Mouse (Mus musculus) heart, postnatal 4 days (tissue): ENCODE measurements around the gene Prss56. TPM values are rescaled to one million over a fixed set of nuclear protein-coding genes. Genes with fewer than 3 reads are reported as not detected.

Experiments
- DNase-seq: peaks from one replicate; pipeline ENCODE4 v3.0.0; 2021
- total RNA-seq, 2 experiments: library from RNA; stranded (reverse); gene quantifications; 2 replicates each; pipeline ENCODE4 v1.2.3; 2021

Prss56 gene
- total RNA-seq, 2 experiments from 2014 or later = not detected

DNA sequence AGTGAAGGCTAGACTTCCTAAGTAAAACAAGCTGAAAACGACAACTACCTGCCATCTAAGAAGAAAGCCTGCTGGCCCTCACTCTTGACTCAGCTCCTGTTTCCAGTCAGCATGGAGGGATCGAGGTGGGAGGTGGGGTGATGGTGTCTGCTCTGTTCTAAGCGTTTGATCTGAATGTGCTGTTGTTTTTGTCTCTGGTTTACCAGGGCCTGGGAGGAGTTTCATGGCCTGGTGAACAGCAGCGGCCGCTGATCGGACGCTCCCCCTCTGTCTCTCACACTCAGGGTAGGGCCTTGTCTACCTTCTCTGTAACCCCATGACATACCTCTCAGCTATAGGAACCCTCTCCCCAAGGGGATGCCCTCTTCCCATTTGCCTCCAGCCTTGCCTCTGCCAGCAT, 49.1 kb downstream of the Prss56 start:
- DNase-seq = no peak

Other genes starting within 250 kb of the Prss56 start
- not detected for gene Alppl2, start 93.4 kb upstream of the Prss56 start, total RNA-seq
- not detected for gene Alpi, start 81.7 kb upstream of the Prss56 start, total RNA-seq
- not detected for gene Akp3, start 58.3 kb upstream of the Prss56 start, total RNA-seq
- gene Ecel1, start 26.8 kb upstream of the Prss56 start, total RNA-seq = under 1 TPM in 1 of 2 experiments, not detected in 1; 0.18 TPM
- not detected for gene Chrnd, start 7.3 kb downstream of the Prss56 start, total RNA-seq
- gene Chrng, start 21.3 kb downstream of the Prss56 start, total RNA-seq = under 1 TPM; 0.14 TPM
- gene Eif4e2, start 30.6 kb downstream of the Prss56 start, total RNA-seq = 10 to 100 TPM; 71.3 to 72.5 TPM
- 1 to 10 TPM; 2.6 to 3.0 TPM for gene Efhd1, start 81.0 kb downstream of the Prss56 start, total RNA-seq
- 10 to 100 TPM; 46.6 to 46.9 TPM for gene Gigyf2, start 143.7 kb downstream of the Prss56 start, total RNA-seq
- gene Kcnj13, start 211.4 kb downstream of the Prss56 start, total RNA-seq = not detected